Mouse (Mus musculus) inflammation-experienced regulatory T-cells (primary cell): ENCODE measurements around the gene Megf8. TPM values are rescaled to one million over a fixed set of nuclear protein-coding genes. Genes with fewer than 3 reads are reported as not detected.

Experiments used
- polyA plus RNA-seq, 2 experiments: library from polyadenylated mRNA; unstranded; fragments of 100-300 nt; shearing (Covaris generic); gene quantifications; one replicate each; pipeline ENCODE4 v1.2.1; 2017

Megf8 gene
- under 1 TPM; 0.25 to 0.39 TPM for polyA plus RNA-seq

DNA sequence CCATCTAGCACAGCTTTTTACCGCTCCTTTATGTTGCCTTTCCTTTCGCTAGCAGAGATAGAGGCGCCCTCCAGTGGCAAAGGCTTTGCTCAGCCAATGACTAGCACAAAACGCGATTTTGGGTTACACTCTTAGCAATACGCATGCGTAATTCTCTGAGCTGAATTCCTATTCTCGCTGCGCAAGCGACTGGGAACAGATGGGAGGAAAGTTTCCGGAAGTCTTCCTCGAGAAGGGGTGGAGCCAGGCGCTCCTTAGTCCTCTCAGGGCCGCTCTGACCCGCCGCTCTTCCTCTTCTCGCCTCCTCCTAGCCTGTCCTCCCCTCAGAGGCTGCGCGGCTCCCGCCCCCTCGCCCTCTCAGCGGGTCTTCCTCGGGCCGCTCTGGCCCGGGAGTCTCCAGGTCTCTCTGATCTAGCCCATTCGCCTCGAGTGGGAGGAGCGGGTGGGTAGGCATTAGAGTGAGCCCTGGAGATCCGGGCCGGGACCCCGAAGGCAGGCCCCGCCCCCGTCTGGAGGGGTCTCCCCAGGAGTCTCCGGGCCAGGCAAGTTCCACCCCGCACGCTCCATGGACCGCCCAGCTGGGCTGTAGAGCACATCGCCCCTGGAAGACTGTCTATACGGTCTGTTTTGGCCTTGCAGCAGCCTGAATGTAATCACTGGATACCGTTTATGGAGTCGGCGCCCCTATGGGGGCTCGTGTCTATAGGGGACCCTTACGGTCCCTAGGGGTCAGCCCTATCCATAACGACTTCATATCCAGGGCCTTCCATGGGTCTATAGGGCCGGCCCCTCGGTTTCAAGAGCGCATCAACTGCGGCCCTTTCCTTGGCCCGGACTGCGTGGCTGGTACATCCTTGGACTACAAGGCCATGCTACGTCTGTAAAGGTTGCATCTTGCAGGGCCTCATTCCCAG lies at the start of gene Megf8:
TSS of gene Megf8 (plus strand) at position 633 of the 914 bp plus-strand sequence.

DNA sequence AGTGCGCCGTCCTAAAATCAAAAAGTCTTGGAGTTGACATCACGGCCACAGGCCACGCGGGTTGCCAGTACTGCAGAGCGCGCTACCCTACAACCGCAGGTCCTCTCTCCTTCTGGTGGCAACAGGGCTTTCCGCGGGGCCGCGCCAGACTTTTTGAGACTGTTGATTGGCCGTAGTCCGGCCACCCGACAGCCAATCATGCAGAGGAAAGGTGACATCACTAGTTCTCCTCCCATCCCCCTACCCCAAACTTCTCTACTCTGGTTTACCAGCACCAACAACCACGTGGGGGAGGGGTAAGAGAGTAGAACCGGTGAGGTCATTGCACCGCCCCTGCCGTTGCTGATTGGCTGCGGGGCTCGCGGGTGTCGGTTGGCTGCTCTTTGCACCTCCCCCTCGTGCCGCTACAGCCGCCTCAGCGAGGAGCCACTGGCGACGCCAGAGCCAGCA lies 49.6 kb upstream of the Megf8 start, which contains the start of gene Cic:
TSS of gene Cic (plus strand) at position 404 of the 450 bp plus-strand sequence.

DNA sequence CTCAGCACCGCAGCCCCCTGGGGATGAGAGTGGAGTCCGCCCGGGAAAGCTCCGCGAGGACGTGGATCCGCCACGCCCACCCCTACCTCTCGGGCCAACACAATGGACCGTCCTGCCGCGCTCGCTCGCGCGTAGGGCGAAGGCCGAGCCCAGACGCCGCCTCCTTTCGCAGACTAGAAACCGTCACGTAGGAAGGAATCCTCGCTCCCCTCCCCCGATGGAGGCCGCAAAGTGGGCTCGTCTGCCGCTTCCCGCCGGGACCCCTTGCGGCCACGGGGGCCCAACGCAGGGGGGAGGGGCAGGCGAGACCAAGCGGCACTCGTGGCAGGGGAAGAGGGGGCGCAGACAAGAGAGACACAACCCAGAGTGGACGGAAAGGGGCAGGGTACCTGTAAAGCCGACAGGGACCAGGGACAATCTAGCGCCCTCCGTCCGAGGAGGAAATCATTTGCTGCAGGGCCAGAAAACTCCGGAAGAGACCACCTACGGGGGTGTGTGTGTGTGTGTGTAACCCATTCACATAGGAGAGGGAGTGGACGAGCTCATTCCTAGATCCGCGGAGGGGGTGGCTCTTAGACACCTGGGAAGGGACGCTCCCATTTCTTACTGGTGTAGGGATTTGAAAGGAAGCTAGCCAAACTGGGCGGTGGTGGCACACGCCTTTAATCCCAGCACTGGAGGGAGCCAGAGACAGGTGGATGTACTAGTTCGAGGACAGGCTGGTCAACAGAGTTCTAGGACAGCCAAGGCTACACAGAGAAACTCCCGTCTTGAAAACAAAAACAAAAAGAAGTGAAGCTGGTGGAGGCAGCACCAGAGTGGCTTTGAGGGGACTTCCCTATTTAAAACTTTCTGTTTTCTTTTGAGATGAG lies 19.3 kb upstream of the Megf8 start, which contains the start of gene Pafah1b3:
TSS of gene Pafah1b3 (minus strand) at position 533 of the 872 bp plus-strand sequence.

DNA sequence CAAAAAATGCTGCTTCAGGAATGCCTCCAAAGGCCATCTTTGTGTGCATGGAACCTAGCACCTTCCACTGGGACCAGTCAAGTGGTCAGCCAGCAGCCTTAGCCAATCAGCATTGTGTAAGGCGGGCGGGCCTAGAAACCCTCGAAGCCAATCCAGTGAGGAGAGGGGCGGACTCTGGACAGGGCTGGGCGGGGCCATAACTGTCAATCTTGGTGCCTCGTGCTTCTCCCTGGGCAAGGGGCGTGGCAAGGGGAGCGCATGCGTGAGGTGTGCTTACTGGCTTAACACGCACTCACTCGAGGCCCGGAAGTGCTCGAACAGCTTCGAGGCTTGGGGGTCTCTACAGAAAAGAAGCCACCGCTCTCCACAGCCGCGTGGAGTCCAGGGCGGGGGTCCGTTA lies 15.9 kb upstream of the Megf8 start, which contains the start of gene Prr19:
TSS of gene Prr19 (plus strand) at position 349 of the 400 bp plus-strand sequence.

DNA sequence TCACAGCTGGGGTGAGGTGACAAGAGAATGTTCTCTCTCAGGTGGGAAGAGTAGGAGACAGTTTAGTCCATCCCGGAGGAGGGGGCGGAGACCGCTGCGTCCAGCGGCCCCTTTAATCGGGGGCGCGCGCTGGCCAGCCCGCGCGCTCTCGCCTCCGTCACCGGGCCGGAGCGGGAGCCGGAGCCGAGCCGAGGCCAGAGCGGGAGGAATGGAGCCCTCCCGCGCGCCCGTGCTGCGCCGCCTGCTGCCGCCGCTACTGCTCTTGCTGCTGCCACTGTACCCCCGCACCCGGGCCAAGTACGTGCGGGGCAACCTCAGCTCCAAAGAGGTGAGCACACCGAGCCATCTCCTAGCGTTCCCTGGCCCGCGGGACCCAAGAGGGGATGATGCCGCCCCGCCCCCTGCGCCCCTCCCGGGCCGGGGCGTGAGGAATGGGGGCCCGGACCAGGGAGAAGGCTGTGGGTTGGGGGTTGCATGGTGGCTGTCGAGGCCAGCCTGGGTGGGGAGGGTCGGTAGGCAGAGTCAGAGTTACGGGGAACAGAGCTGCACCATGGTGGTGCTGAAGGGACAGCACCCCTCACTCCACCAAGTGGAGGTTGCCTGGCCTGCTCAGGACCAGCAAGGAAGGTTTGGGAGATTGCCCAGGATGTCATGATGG lies 10.9 kb upstream of the Megf8 start, which contains the start of gene Tmem145:
TSS of gene Tmem145 (plus strand) at position 151 of the 658 bp plus-strand sequence.

DNA sequence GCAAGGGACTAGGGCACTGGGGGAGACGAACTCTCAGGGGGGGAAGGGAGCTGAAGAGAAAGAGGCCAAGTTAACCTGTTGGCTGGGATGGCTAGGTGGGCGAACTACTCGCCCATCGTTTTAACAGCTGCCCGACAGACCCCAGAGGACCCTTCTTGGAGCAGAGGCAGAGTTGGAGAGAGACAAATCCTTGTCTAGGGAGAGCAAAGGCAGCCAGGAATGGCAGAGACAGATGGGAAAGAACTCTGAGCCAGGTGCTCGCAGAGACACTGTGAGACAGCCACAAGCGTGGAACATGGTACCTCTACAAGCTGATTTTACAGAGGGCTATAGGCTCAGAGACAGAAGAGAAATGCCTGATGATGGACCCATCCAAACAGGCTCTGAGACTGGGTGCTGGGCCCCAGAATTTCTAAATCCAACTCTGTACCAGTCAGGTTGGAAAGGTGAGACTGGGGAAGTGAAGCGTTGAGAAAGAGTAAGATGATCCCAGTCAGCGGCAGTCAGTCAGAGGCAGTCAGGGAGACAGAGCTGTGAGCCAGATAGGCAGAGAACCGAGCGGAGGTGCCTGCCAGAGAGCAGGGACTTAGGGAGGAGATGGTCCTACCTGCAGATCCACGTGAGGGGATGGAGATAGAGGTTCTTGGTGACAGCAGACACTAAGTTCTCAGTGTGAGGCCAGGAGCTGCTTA lies 52.2 kb downstream of the Megf8 start, which contains the start of gene Cnfn:
TSS of gene Cnfn (minus strand) at position 667 of the 692 bp plus-strand sequence.

DNA sequence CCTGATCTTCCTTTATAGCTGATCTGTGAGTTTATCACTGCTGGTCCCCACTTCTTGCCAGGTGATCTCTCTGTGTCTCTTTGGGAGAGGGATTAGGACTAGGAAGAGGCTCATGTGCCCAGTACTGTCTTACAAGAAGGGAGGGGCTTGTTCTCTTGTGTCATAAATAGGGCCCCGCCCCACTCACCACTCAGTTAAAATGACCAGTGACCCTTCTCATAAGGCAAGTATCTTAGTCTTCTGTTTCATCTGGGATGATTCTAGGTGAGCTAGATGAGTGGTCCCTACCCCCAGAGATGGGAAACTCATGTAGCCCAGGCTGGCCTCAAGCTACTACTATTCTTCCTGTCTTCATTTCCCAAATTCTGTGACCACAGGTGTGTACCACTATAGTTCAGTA lies 81.6 kb downstream of the Megf8 start, which contains the start of gene Lipe:
TSS of gene Lipe (minus strand) at position 101 of the 400 bp plus-strand sequence.

DNA sequence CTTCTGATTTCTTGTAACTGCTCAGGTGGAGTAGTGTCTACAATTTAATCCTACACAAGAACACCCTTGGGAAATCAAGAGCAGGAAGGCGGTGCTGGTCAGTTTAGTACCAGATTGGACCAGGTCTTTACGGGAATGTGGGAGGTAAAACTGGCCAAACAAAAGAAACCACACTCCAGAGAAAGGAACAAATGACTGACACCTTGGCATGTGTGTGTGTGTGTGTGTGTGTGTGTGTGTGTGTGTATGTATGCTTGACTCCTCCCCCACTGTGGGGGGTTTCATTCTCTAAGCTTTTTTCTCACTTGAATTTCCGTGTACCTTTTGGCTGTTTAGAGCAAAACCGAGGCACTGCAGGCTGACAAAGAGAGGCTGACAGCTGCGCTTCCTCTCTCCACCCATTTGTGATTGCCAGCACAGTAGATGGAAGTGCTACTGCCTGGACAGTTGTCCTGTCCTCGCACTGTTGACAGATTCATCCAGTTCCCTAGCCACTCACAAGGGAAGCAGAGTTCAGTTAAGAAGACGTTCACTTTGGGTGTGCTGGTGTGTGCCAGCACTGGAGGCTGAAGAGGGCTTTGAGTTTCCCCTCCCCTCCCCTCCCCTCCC lies 96.0 kb downstream of the Megf8 start, which contains the start of gene Cxcl17:
TSS of gene Cxcl17 (minus strand) at position 54 of the 609 bp plus-strand sequence.

Other genes with a start within 250 kb of the Megf8 start
- gene Grik5, start 244.8 kb upstream of the Megf8 start, polyA plus RNA-seq, result 1 to 10 TPM; 9.0 to 9.7 TPM
- gene Zfp574, start 244.6 kb upstream of the Megf8 start, polyA plus RNA-seq, result 10 to 100 TPM; 29.8 to 38.6 TPM
- 100 to 1,000 TPM in 1 of 2 experiments, 10 to 100 TPM in 1; 66.9 to 118 TPM for gene Pou2f2, start 137.4 kb upstream of the Megf8 start, polyA plus RNA-seq
- gene Dedd2, start 96.5 kb upstream of the Megf8 start, polyA plus RNA-seq, result 100 to 1,000 TPM in 1 of 2 experiments, 10 to 100 TPM in 1; 97.0 to 125 TPM
- gene Zfp526, start 95.7 kb upstream of the Megf8 start, polyA plus RNA-seq, result 1 to 10 TPM; 3.4 to 3.5 TPM
- 10 to 100 TPM; 85.3 to 85.7 TPM for gene Gsk3a, start 79.3 kb upstream of the Megf8 start, polyA plus RNA-seq
- gene Erf, start 66.4 kb upstream of the Megf8 start, polyA plus RNA-seq, result 1 to 10 TPM; 1.5 to 1.9 TPM
- gene Cic, start 49.5 kb upstream of the Megf8 start, polyA plus RNA-seq, result 10 to 100 TPM; 30.3 to 31.4 TPM
- gene Pafah1b3, start 19.2 kb upstream of the Megf8 start, polyA plus RNA-seq, result 10 to 100 TPM; 24.1 to 47.5 TPM
- not detected for gene Prr19, start 15.8 kb upstream of the Megf8 start, polyA plus RNA-seq
- gene Tmem145, start 11.1 kb upstream of the Megf8 start, polyA plus RNA-seq, result under 1 TPM in 1 of 2 experiments, not detected in 1; 0.67 TPM
- not detected for gene Cnfn, start 52.6 kb downstream of the Megf8 start, polyA plus RNA-seq
- 10 to 100 TPM; 13.8 to 15.9 TPM for gene Lipe, start 81.5 kb downstream of the Megf8 start, polyA plus RNA-seq
- 1 to 10 TPM in 1 of 2 experiments, under 1 TPM in 1; 0.57 to 1.1 TPM for gene Cxcl17, start 95.7 kb downstream of the Megf8 start, polyA plus RNA-seq
- 1 to 10 TPM; 2.4 to 3.5 TPM for gene Ceacam1, start 160.4 kb downstream of the Megf8 start, polyA plus RNA-seq
- under 1 TPM; 0.16 to 0.55 TPM for gene Ceacam2, start 222.7 kb downstream of the Megf8 start, polyA plus RNA-seq